Mouse (Mus musculus) liver, embryonic 13.5 days (tissue): ENCODE data around the gene Nudcd3. TPM values are rescaled to one million over a fixed set of nuclear protein-coding genes. Genes with fewer than 3 reads are reported as not detected.

ENCODE experiments used
- ATAC-seq: fragments of 200-750 bp; cut with Nextera tagmentation; 2 replicates; pipeline ENCODE4 v1.8.0; 2017; ENCODE audit warnings: low read depth, mild to moderate bottlenecking, moderate number of reproducible peaks, moderate library complexity
- DNase-seq: peaks from one replicate; pipeline ENCODE4 v3.0.0; 2022
- H3K27ac ChIP-seq: fragments of 300-500 bp; sonication (generic); 2 replicates; pipeline ENCODE4 v1.5.1; 2015; ENCODE audit warnings: moderate library complexity, mild to moderate bottlenecking, inconsistent platforms
- H3K27me3 ChIP-seq: fragments of 300-500 bp; sonication (generic); 2 replicates; pipeline ENCODE4 v1.6.1; 2015; ENCODE audit warnings: mild to moderate bottlenecking, inconsistent platforms
- H3K36me3 ChIP-seq: fragments of 300-500 bp; sonication (generic); 2 replicates; pipeline ENCODE4 v1.6.1; 2015; ENCODE audit warnings: mild to moderate bottlenecking, inconsistent platforms
- H3K4me1 ChIP-seq: fragments of 300-500 bp; sonication (generic); replicated peaks from 2 replicates; pipeline ENCODE4 v1.6.1; 2015; ENCODE audit warnings: inconsistent platforms
- H3K4me2 ChIP-seq: fragments of 300-500 bp; sonication (generic); 2 replicates; pipeline ENCODE4 v1.6.1; 2015; ENCODE audit warnings: inconsistent platforms, mild to moderate bottlenecking, moderate library complexity
- H3K4me3 ChIP-seq: fragments of 300-500 bp; sonication (generic); replicated peaks from 2 replicates; pipeline ENCODE4 v1.5.1; 2015; ENCODE audit warnings: mild to moderate bottlenecking, inconsistent platforms
- H3K9ac ChIP-seq: fragments of 300-500 bp; sonication (generic); 2 replicates; pipeline ENCODE4 v1.6.1; 2015; ENCODE audit warnings: mild to moderate bottlenecking, inconsistent platforms
- H3K9me3 ChIP-seq: fragments of 300-500 bp; sonication (generic); replicated peaks from 2 replicates; pipeline ENCODE4 v1.6.1; 2016; ENCODE audit warnings: inconsistent platforms
- WGBS: fragments of 180-500 bp; shearing (Covaris S2); methylation state at CpG from one replicate; pipeline ENCODE4 v1.1.7; 2015; ENCODE audit not compliant: insufficient replicate concordance; 5-methylcytosine and 5-hydroxymethylcytosine counted together
- polyA plus RNA-seq: library from polyadenylated mRNA; unstranded; fragments of >200 nt; fragmentation: Nextera tagmentation; extraction: Ambion mirVana; gene quantifications from 2 replicates; pipeline ENCODE4 v1.2.1, GENCODE M21; 2015

Nudcd3 gene
- polyA plus RNA-seq, 1 experiment from 2014 or later: 15.9 TPM

- no peaks in the 10 kb centered on the region for H3K36me3 ChIP-seq
- no peaks in the 10 kb centered on the region for H3K9me3 ChIP-seq
- ATAC-seq: no peak
- no peak overlapping the region for H3K27ac ChIP-seq
- peaks cover 72% of the 10 kb centered on the region for H3K27me3 ChIP-seq
- H3K9ac ChIP-seq: no peak overlapping the region
- no peak for DNase-seq
- no peak overlapping the region for H3K4me3 ChIP-seq
- no peak overlapping the region for H3K4me2 ChIP-seq
- H3K4me1 ChIP-seq: peaks cover 8% of the 10 kb centered on the region
- WGBS: 13% methylated on average over 18 of the region's 19 CpGs
Measured at GRCm38 (mm10) chr11:6068181-6068957, 131.8 kb downstream of the Nudcd3 start.

- 40% methylated on average over 9 of the region's 9 CpGs for WGBS
- ATAC-seq (no peak), DNase-seq (no peak)
Measured at GRCm38 (mm10) chr11:6067160-6067559, 133.1 kb downstream of the Nudcd3 start.

GRCm38 (mm10) chr11:6066176-6066575, 134.0 kb downstream of the Nudcd3 start, which contains the start of gene Camk2b:
Gene Camk2b (minus strand): TSS chr11:6066362.
- peaks cover 88% of the 10 kb centered on the region for H3K27me3 ChIP-seq
- 10% methylated on average over 6 of the region's 6 CpGs for WGBS
- no peaks in the 10 kb centered on the region for H3K36me3 ChIP-seq
- DNase-seq (no peak), ATAC-seq (no peak)
- H3K4me2 ChIP-seq: peak within 1 kb of the TSS; percentile 64
- no peak within 1 kb of the TSS for H3K9ac ChIP-seq
- peaks cover 8% of the 10 kb centered on the region for H3K4me1 ChIP-seq
- H3K4me3 ChIP-seq: peak within 1 kb of the TSS; percentile 48
- H3K27ac ChIP-seq: no peak within 1 kb of the TSS
- no peaks in the 10 kb centered on the region for H3K9me3 ChIP-seq

More at GRCm38 (mm10) chr11:6067160-6067559, 133.1 kb downstream of the Nudcd3 start:
- Histone ChIP-seq H3K27ac (no peak overlapping the region), H3K4me2 (no peak overlapping the region), H3K9ac (no peak overlapping the region), H3K36me3 (no peaks in the 10 kb centered on the region), H3K4me1 (peaks cover 8% of the 10 kb centered on the region), H3K9me3 (no peaks in the 10 kb centered on the region), H3K4me3 (no peak overlapping the region), H3K27me3 (peaks cover 84% of the 10 kb centered on the region)

- Histone ChIP-seq H3K36me3 (no peaks in the 10 kb centered on the region), H3K27ac (no peak overlapping the region), H3K27me3 (peaks cover 85% of the 10 kb centered on the region), H3K9me3 (no peaks in the 10 kb centered on the region), H3K4me1 (peaks cover 8% of the 10 kb centered on the region), H3K9ac (no peak overlapping the region), H3K4me2 (peak overlapping the region; percentile 64), H3K4me3 (peak overlapping the region; percentile 48)
- ATAC-seq (no peak), DNase-seq (no peak)
- 1% methylated on average over 48 of the region's 95 CpGs for WGBS
Measured at GRCm38 (mm10) chr11:6065551-6066121, 134.6 kb downstream of the Nudcd3 start.

- H3K9me3 ChIP-seq: no peaks in the 10 kb centered on the region
- WGBS: 2% methylated on average over 52 of the region's 55 CpGs
- no peak overlapping the region for H3K27ac ChIP-seq
- peaks cover 8% of the 10 kb centered on the region for H3K4me1 ChIP-seq
- H3K9ac ChIP-seq: no peak overlapping the region
- no peak for DNase-seq
- peak overlapping the region; percentile 64 for H3K4me2 ChIP-seq
- peak overlapping the region; percentile 48 for H3K4me3 ChIP-seq
- peaks cover 83% of the 10 kb centered on the region for H3K27me3 ChIP-seq
- no peaks in the 10 kb centered on the region for H3K36me3 ChIP-seq
- no peak for ATAC-seq
Measured at GRCm38 (mm10) chr11:6065046-6065521, 135.1 kb downstream of the Nudcd3 start.

GRCm38 (mm10) chr11:6064215-6065045, 135.8 kb downstream of the Nudcd3 start:
- DNase-seq (no peak), ATAC-seq (no peak)
- Histone ChIP-seq H3K9ac (no peak overlapping the region), H3K36me3 (no peaks in the 10 kb centered on the region), H3K9me3 (no peaks in the 10 kb centered on the region), H3K27ac (no peak overlapping the region), H3K4me3 (peak overlapping the region; percentile 48), H3K27me3 (peaks cover 77% of the 10 kb centered on the region), H3K4me2 (peak overlapping the region; percentile 64), H3K4me1 (peaks cover 8% of the 10 kb centered on the region)
- WGBS: 6% methylated on average over 30 of the region's 30 CpGs

- H3K9me3 ChIP-seq: no peaks in the 10 kb centered on the region
- no peak overlapping the region for H3K9ac ChIP-seq
- peaks cover 69% of the 10 kb centered on the region for H3K27me3 ChIP-seq
- no peak for ATAC-seq
- no peak overlapping the region for H3K4me3 ChIP-seq
- H3K4me1 ChIP-seq: peaks cover 8% of the 10 kb centered on the region
- H3K4me2 ChIP-seq: no peak overlapping the region
- no peaks in the 10 kb centered on the region for H3K36me3 ChIP-seq
- WGBS: 33% methylated on average over 17 of the region's 17 CpGs
- DNase-seq: no peak
- H3K27ac ChIP-seq: no peak overlapping the region
Measured at GRCm38 (mm10) chr11:6063501-6064214, 136.6 kb downstream of the Nudcd3 start.

- peaks cover 63% of the 10 kb centered on the region for H3K27me3 ChIP-seq
Measured at GRCm38 (mm10) chr11:6063065-6063464, 137.2 kb downstream of the Nudcd3 start.

GRCm38 (mm10) chr11:6062329-6062728, 137.9 kb downstream of the Nudcd3 start:
- H3K4me1 ChIP-seq: peaks cover 8% of the 10 kb centered on the region
- H3K27me3 ChIP-seq: peaks cover 56% of the 10 kb centered on the region
- H3K9ac ChIP-seq: no peak overlapping the region
- H3K4me2 ChIP-seq: no peak overlapping the region
- H3K36me3 ChIP-seq: no peaks in the 10 kb centered on the region
- no peak overlapping the region for H3K27ac ChIP-seq
- ATAC-seq: no peak
- DNase-seq: no peak
- no peaks in the 10 kb centered on the region for H3K9me3 ChIP-seq
- no peak overlapping the region for H3K4me3 ChIP-seq
- WGBS: 70% methylated on average over 11 of the region's 11 CpGs

More at GRCm38 (mm10) chr11:6063065-6063464, 137.2 kb downstream of the Nudcd3 start:
- H3K4me2 ChIP-seq: no peak overlapping the region
- no peak overlapping the region for H3K9ac ChIP-seq
- peaks cover 8% of the 10 kb centered on the region for H3K4me1 ChIP-seq
- no peak overlapping the region for H3K27ac ChIP-seq
- no peaks in the 10 kb centered on the region for H3K9me3 ChIP-seq
- WGBS: 67% methylated on average over 7 of the region's 7 CpGs
- no peak overlapping the region for H3K4me3 ChIP-seq
- DNase-seq: no peak
- no peak for ATAC-seq
- no peaks in the 10 kb centered on the region for H3K36me3 ChIP-seq

GRCm38 (mm10) chr11:6061891-6062290, 138.3 kb downstream of the Nudcd3 start:
- H3K27ac ChIP-seq: no peak overlapping the region
- H3K9ac ChIP-seq: no peak overlapping the region
- DNase-seq (no peak), ATAC-seq (no peak)
- H3K4me2 ChIP-seq: no peak overlapping the region
- no peak overlapping the region for H3K4me3 ChIP-seq
- WGBS: 57% methylated on average over 5 of the region's 5 CpGs
- H3K27me3 ChIP-seq: peaks cover 51% of the 10 kb centered on the region
- H3K4me1 ChIP-seq: peaks cover 8% of the 10 kb centered on the region
- no peaks in the 10 kb centered on the region for H3K9me3 ChIP-seq
- H3K36me3 ChIP-seq: no peaks in the 10 kb centered on the region
